Mouse (Mus musculus) kidney, adult 8-10 months (tissue): ENCODE results near the gene Il24.

Source experiments
- DNase-seq, 2 experiments: peaks; one replicate each; pipeline ENCODE4 v3.0.0; 2022

Gene Il24

GRCm38 (mm10) chr1:130849530-130850214, 37.6 kb downstream of the Il24 start:
- no peak for DNase-seq

- no peak for DNase-seq
Observed at GRCm38 (mm10) chr1:130844516-130844915, 42.7 kb downstream of the Il24 start.

GRCm38 (mm10) chr1:130841621-130842020, 45.6 kb downstream of the Il24 start:
- DNase-seq: no peak

- peak; percentile 50 to 74 for DNase-seq
Observed at GRCm38 (mm10) chr1:130840599-130841379, 46.5 kb downstream of the Il24 start.

- peak; percentile 52 to 69 for DNase-seq
Observed at GRCm38 (mm10) chr1:130838288-130838687, 49.0 kb downstream of the Il24 start.

- DNase-seq: peak; percentile 53 to 79
Observed at GRCm38 (mm10) chr1:130835161-130835936, 51.9 kb downstream of the Il24 start.

GRCm38 (mm10) chr1:130832230-130833149, 54.8 kb downstream of the Il24 start:
- peak; percentile 76 to 91 for DNase-seq
